Mouse (Mus musculus) liver, embryonic 12.5 days (tissue): ENCODE results near the gene Map10. TPM values are rescaled to one million over a fixed set of nuclear protein-coding genes. Genes with fewer than 3 reads are reported as not detected.
A peak's percentile ranks its signal among the peaks of the same experiment; 100 is the strongest.

ENCODE experiments used
- ATAC-seq: fragments of 200-750 bp; cut with Nextera tagmentation; 2 replicates; pipeline ENCODE4 v1.8.0; 2017; ENCODE audit warnings: moderate number of reproducible peaks, mild to moderate bottlenecking, moderate library complexity
- H3K27ac ChIP-seq: fragments of 300-500 bp; sonication (generic); 2 replicates; pipeline ENCODE4 v1.5.1; 2016; ENCODE audit warnings: mild to moderate bottlenecking
- H3K27me3 ChIP-seq: fragments of 300-500 bp; sonication (generic); replicated peaks from 2 replicates; pipeline ENCODE4 v1.6.1; 2016; ENCODE audit warnings: mild to moderate bottlenecking, moderate library complexity
- H3K36me3 ChIP-seq: fragments of 300-500 bp; sonication (generic); 2 replicates; pipeline ENCODE4 v1.6.1; 2016; ENCODE audit warnings: mild to moderate bottlenecking, moderate library complexity
- H3K4me1 ChIP-seq: fragments of 300-500 bp; sonication (generic); 2 replicates; pipeline ENCODE4 v1.6.1; 2016
- H3K4me2 ChIP-seq: fragments of 300-500 bp; sonication (generic); 2 replicates; pipeline ENCODE4 v1.6.1; 2016; ENCODE audit warnings: mild to moderate bottlenecking, moderate library complexity
- H3K4me3 ChIP-seq: fragments of 300-500 bp; sonication (generic); 2 replicates; pipeline ENCODE4 v1.5.1; 2016; ENCODE audit warnings: mild to moderate bottlenecking, moderate library complexity
- H3K9ac ChIP-seq: fragments of 300-500 bp; sonication (generic); 2 replicates; pipeline ENCODE4 v1.6.1; 2016; ENCODE audit warnings: mild to moderate bottlenecking, moderate library complexity
- H3K9me3 ChIP-seq: fragments of 300-500 bp; sonication (generic); replicated peaks from 2 replicates; pipeline ENCODE4 v1.6.1; 2016; ENCODE audit warnings: mild to moderate bottlenecking, moderate library complexity
- WGBS: fragments of 180-500 bp; shearing (Covaris S2); methylation state at CpG from one replicate; pipeline ENCODE4 v1.1.7; 2016; ENCODE audit not compliant: insufficient replicate concordance; 5-methylcytosine and 5-hydroxymethylcytosine counted together
- polyA plus RNA-seq: library from polyadenylated mRNA; unstranded; fragments of >200 nt; fragmentation: Nextera tagmentation; extraction: Ambion mirVana; gene quantifications from 2 replicates; pipeline ENCODE4 v1.2.1, GENCODE M21; 2016

Gene Map10
- polyA plus RNA-seq, 1 experiment from 2014 or later, result 1.3 TPM

DNA sequence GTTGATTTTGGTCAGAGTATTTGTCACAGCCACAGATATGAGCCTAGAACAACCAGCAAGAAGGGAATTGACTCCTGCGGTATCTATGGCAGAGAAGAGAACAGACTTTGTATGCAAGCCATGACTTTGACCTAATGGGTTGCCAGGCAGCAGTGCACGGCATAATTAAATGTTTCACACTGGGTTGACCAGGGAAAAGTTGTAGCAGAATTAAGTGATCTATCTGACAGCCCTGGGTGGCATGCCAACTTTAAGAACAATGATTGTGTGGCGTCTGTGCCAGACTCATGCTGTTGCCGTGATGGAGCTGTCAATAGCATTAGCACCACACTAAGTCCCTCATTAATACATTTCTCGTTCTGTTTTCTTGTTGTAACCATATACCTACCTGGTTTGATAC, 11.1 kb upstream of the Map10 start:
- ATAC-seq, result no peak
- Histone ChIP-seq H3K27ac (no peak overlapping the region), H3K27me3 (no peaks in the 10 kb centered on the region), H3K4me1 (no peaks in the 10 kb centered on the region), H3K9me3 (no peaks in the 10 kb centered on the region), H3K36me3 (no peaks in the 10 kb centered on the region), H3K4me3 (no peak overlapping the region), H3K9ac (no peak overlapping the region), H3K4me2 (no peak overlapping the region)
- 67% methylated on average over 5 of the region's 5 CpGs for WGBS

- Histone ChIP-seq H3K27ac (no peak overlapping the region), H3K9ac (no peak overlapping the region), H3K9me3 (no peaks in the 10 kb centered on the region), H3K4me3 (no peak overlapping the region), H3K4me1 (no peaks in the 10 kb centered on the region), H3K36me3 (no peaks in the 10 kb centered on the region), H3K4me2 (no peak overlapping the region), H3K27me3 (no peaks in the 10 kb centered on the region)
- no peak for ATAC-seq
- 57% methylated on average over 4 of the region's 4 CpGs for WGBS
Observed at GRCm38 (mm10) chr8:125658926-125659325, 10.7 kb upstream of the Map10 start.

DNA sequence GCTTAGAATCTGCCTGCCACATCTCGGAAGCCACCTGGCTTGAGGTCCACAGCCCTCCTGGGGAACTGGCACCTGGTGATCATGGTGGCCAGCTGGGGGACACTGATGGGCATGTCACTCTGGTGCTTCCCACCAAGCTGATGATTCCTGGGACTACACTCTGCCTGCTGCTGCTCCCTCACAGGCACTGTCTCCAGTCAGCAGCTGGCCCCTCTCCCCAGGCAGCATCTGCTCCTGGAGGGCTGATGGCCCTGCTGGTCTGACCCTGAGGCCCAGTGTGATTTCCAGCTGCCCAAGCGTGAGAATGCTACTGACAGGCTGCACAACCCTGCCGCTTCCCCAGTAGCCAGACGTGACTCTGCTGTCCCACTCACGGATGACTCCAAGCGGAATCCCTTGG, 9.2 kb upstream of the Map10 start:
- WGBS, result 71% methylated on average over 6 of the region's 6 CpGs
- Histone ChIP-seq H3K9ac (no peak overlapping the region), H3K4me1 (no peaks in the 10 kb centered on the region), H3K27me3 (no peaks in the 10 kb centered on the region), H3K36me3 (no peaks in the 10 kb centered on the region), H3K4me3 (no peak overlapping the region), H3K4me2 (no peak overlapping the region), H3K27ac (no peak overlapping the region), H3K9me3 (no peaks in the 10 kb centered on the region)
- ATAC-seq, result no peak

DNA sequence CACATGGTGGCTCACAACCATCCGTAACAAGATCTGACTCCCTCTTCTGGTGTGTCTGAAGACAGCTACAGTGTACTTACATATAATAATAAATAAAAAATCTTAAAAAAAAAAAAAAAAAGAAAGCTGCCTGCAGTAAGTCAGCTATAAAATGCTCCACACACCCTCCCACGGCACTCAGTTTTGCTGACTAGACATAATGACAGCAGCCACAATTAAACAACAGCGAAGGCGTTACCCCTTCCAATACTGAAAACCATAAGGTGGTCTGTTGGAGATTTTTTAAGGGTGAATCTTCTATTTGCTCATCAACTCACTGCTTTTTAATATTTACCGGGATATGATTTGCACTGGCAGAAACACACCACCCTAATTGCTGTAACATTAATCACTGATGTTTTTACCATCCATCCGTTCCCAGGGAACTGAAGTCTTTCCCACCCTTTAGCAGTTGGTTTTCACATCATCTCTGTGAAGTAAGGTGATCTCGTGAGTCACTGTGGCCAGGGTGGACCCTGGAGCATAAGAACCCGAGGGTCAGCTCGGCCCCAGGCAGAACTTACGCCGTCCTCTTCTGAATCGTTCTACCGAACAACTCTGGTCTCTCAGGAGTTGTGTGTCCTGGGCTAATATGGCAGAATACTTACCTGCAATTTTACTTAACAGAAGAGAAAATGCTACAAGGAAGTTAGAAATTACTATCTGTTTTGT, 7.5 kb upstream of the Map10 start:
- Histone ChIP-seq H3K9me3 (no peaks in the 10 kb centered on the region), H3K27me3 (no peaks in the 10 kb centered on the region), H3K4me2 (no peak overlapping the region), H3K27ac (no peak overlapping the region), H3K9ac (no peak overlapping the region), H3K36me3 (no peaks in the 10 kb centered on the region), H3K4me1 (no peaks in the 10 kb centered on the region), H3K4me3 (no peak overlapping the region)
- 82% methylated on average over 12 of the region's 13 CpGs for WGBS
- ATAC-seq, result no peak

- WGBS, result 66% methylated on average over 6 of the region's 6 CpGs
- H3K27ac ChIP-seq, result no peak overlapping the region
- no peak for ATAC-seq
Observed at GRCm38 (mm10) chr8:125662669-125663048, 7.0 kb upstream of the Map10 start.

GRCm38 (mm10) chr8:125665183-125665875, 4.3 kb upstream of the Map10 start:
- no peak for ATAC-seq
- H3K27ac ChIP-seq, result no peak overlapping the region
- no peak overlapping the region for H3K9ac ChIP-seq
- H3K36me3 ChIP-seq, result no peaks in the 10 kb centered on the region
- H3K4me2 ChIP-seq, result no peak overlapping the region
- peaks cover 11% of the 10 kb centered on the region for H3K4me1 ChIP-seq
- H3K9me3 ChIP-seq, result peaks cover 3% of the 10 kb centered on the region
- no peak overlapping the region for H3K4me3 ChIP-seq
- H3K27me3 ChIP-seq, result no peaks in the 10 kb centered on the region; the same call in 1 of the 2 replicates
- WGBS, result 48% methylated on average over 8 of the region's 8 CpGs

More at GRCm38 (mm10) chr8:125662669-125663048, 7.0 kb upstream of the Map10 start:
- Histone ChIP-seq H3K4me2 (no peak overlapping the region), H3K36me3 (no peaks in the 10 kb centered on the region), H3K9me3 (no peaks in the 10 kb centered on the region), H3K4me3 (no peak overlapping the region), H3K4me1 (no peaks in the 10 kb centered on the region), H3K9ac (no peak overlapping the region), H3K27me3 (no peaks in the 10 kb centered on the region)

- H3K9ac ChIP-seq, result no peak overlapping the region
- H3K4me3 ChIP-seq, result no peak overlapping the region
- no peaks in the 10 kb centered on the region; the same call in 1 of the 2 replicates for H3K27me3 ChIP-seq
- H3K4me2 ChIP-seq, result no peak overlapping the region
- 51% methylated on average over 2 of the region's 2 CpGs for WGBS
- no peak overlapping the region for H3K27ac ChIP-seq
- H3K9me3 ChIP-seq, result peaks cover 8% of the 10 kb centered on the region
- peaks cover 3% of the 10 kb centered on the region; the same call in 1 of the 2 replicates for H3K36me3 ChIP-seq
- peaks cover 12% of the 10 kb centered on the region for H3K4me1 ChIP-seq
- ATAC-seq, result no peak
Observed at GRCm38 (mm10) chr8:125665876-125666186, 3.8 kb upstream of the Map10 start.

- WGBS, result 42% methylated on average over 5 of the region's 5 CpGs
- H3K36me3 ChIP-seq, result peaks cover 7% of the 10 kb centered on the region; the same call in 1 of the 2 replicates
- no peak overlapping the region for H3K4me2 ChIP-seq
- H3K4me1 ChIP-seq, result peaks cover 12% of the 10 kb centered on the region
- H3K27me3 ChIP-seq, result no peaks in the 10 kb centered on the region; the same call in 1 of the 2 replicates
- peaks cover 11% of the 10 kb centered on the region for H3K9me3 ChIP-seq
- no peak overlapping the region for H3K4me3 ChIP-seq
- ATAC-seq, result no peak
- H3K27ac ChIP-seq, result no peak overlapping the region
- no peak overlapping the region for H3K9ac ChIP-seq
Observed at GRCm38 (mm10) chr8:125666201-125666600, 3.4 kb upstream of the Map10 start.

- no peak for ATAC-seq
Observed at GRCm38 (mm10) chr8:125667248-125667647, 2.4 kb upstream of the Map10 start.

DNA sequence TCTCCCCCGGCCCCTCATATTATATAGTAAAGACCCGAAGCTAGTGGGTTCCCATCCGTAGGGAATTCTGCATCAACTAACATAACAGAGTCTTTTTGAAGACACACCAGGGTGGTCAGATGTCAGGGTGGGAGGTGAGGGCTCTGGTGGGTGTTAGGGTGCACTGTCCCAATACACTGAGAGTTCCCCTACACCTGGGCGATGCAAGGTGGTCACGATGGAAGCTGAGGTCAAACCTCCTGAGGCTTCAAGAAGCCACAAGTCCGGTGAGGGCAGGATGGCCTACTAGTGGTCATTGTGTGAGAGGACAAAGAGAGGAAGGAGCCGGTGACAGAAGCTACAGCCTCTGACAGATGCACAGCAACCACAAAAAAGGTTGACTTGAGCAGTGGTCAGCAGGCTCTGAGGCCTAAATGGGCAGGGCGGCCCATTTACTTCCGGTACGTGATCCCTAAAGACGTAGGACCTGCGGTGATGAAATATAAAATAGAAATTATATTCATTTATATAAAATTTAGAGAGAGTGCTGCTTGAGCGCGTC, 389 bp upstream of the Map10 start:
- H3K4me2 ChIP-seq, result peak overlapping the region; percentile 86
- peaks cover 8% of the 10 kb centered on the region; the same call in 1 of the 2 replicates for H3K36me3 ChIP-seq
- H3K27ac ChIP-seq, result no peak overlapping the region
- peaks cover 23% of the 10 kb centered on the region for H3K9me3 ChIP-seq
- no peaks in the 10 kb centered on the region; the same call in 1 of the 2 replicates for H3K27me3 ChIP-seq
- WGBS, result 69% methylated on average over 14 of the region's 14 CpGs
- peak; percentile 37; the same call in 1 of the 2 replicates for ATAC-seq
- peak overlapping the region; percentile 64 for H3K4me3 ChIP-seq
- H3K4me1 ChIP-seq, result peaks cover 12% of the 10 kb centered on the region
- no peak overlapping the region for H3K9ac ChIP-seq

More at GRCm38 (mm10) chr8:125667248-125667647, 2.4 kb upstream of the Map10 start:
- H3K9me3 ChIP-seq, result peaks cover 22% of the 10 kb centered on the region
- peaks cover 8% of the 10 kb centered on the region; the same call in 1 of the 2 replicates for H3K36me3 ChIP-seq
- H3K27ac ChIP-seq, result no peak overlapping the region
- peaks cover 12% of the 10 kb centered on the region for H3K4me1 ChIP-seq
- 69% methylated on average over 2 of the region's 2 CpGs for WGBS
- no peaks in the 10 kb centered on the region; the same call in 1 of the 2 replicates for H3K27me3 ChIP-seq
- H3K9ac ChIP-seq, result no peak overlapping the region
- no peak overlapping the region for H3K4me2 ChIP-seq
- no peak overlapping the region for H3K4me3 ChIP-seq

- H3K9me3 ChIP-seq, result peaks cover 23% of the 10 kb centered on the region
- peaks cover 12% of the 10 kb centered on the region for H3K4me1 ChIP-seq
- peak overlapping the region; percentile 64 for H3K4me3 ChIP-seq
- no peak overlapping the region for H3K27ac ChIP-seq
- ATAC-seq, result 0 out of 2 replicates have a peak, but pooled peaks have one; percentile 9
- peak overlapping the region; percentile 86 for H3K4me2 ChIP-seq
- H3K9ac ChIP-seq, result peak overlapping the region; percentile 62; the same call in 1 of the 2 replicates
- H3K36me3 ChIP-seq, result peaks cover 8% of the 10 kb centered on the region; the same call in 1 of the 2 replicates
- H3K27me3 ChIP-seq, result no peaks in the 10 kb centered on the region; the same call in 1 of the 2 replicates
- 77% methylated on average over 6 of the region's 6 CpGs for WGBS
Observed at GRCm38 (mm10) chr8:125670420-125670819, 802 bp downstream of the Map10 start.

DNA sequence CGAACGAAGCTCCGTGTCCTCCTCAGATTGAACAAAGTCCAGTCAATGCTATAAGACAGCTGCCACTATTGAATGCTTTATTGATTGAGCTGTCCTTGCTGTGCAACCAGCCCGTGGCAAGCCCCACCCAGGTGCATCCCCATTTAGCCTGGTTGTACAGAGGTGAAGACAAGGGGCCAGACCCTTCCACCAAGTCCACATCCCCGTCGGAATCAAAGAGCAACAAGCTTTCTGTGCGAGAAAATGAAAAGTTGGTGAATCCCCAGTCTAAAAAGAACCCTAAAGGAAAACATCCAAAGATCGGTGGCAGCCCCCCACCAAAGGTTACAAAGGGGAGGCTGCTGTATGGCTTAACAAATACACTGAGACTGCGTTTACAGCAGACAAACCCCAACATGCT, 1.3 kb downstream of the Map10 start:
- H3K9me3 ChIP-seq, result peaks cover 23% of the 10 kb centered on the region
- H3K27ac ChIP-seq, result no peak overlapping the region
- H3K4me1 ChIP-seq, result peaks cover 12% of the 10 kb centered on the region
- no peak overlapping the region for H3K4me3 ChIP-seq
- WGBS, result 87% methylated on average over 9 of the region's 9 CpGs
- H3K9ac ChIP-seq, result no peak overlapping the region
- no peaks in the 10 kb centered on the region; the same call in 1 of the 2 replicates for H3K27me3 ChIP-seq
- no peak overlapping the region for H3K4me2 ChIP-seq
- ATAC-seq, result no peak
- H3K36me3 ChIP-seq, result peaks cover 8% of the 10 kb centered on the region; the same call in 1 of the 2 replicates
